Mouse (Mus musculus) megakaryocyte, embryonic 14.5 days (primary cell): ENCODE data around the gene Zfhx3. TPM values are rescaled to one million over a fixed set of nuclear protein-coding genes. Genes with fewer than 3 reads are reported as not detected.

Experiments
- H3K27me3 ChIP-seq: replicated peaks from 2 replicates; pipeline ENCODE3; 2012; ENCODE audit warnings: inconsistent platforms
- H3K36me3 ChIP-seq: replicated peaks from 2 replicates; pipeline ENCODE3; 2012; ENCODE audit warnings: low read length, inconsistent platforms, mixed read lengths
- H3K4me1 ChIP-seq: 2 replicates; pipeline ENCODE4 v1.6.1; 2012; ENCODE audit warnings: inconsistent platforms
- H3K4me3 ChIP-seq: replicated peaks from 2 replicates; pipeline ENCODE3; 2012; ENCODE audit warnings: moderate library complexity, mild to moderate bottlenecking, inconsistent platforms
- H3K9me3 ChIP-seq: 2 replicates; pipeline ENCODE4 v1.6.1; 2012; ENCODE audit warnings: inconsistent platforms
- FLI1 ChIP-seq: IDR thresholded peaks from 2 replicates; pipeline ENCODE4 v1.6.1; 2012; ENCODE audit warnings: low read length, inconsistent platforms, mixed read lengths
- GATA1 ChIP-seq: IDR thresholded peaks from 3 replicates; pipeline ENCODE4 v1.6.1; 2012; ENCODE audit warnings: mixed read lengths, low read length, inconsistent platforms, borderline replicate concordance
- polyA plus RNA-seq: library from polyadenylated mRNA; stranded (reverse); fragments of >175 nt; gene quantifications from 2 replicates; pipeline ENCODE4 v1.2.3, GENCODE M21; 2012; ENCODE audit warnings: low replicate concordance; ENCODE audit not compliant: insufficient read depth

Zfhx3 gene
- polyA plus RNA-seq, 1 experiment = 1.1 TPM

GRCm38 (mm10) chr8:108592990-108593589, 650.6 kb downstream of the Zfhx3 start:
- Histone ChIP-seq H3K27me3 (peaks cover 1% of the 10 kb centered on the region), H3K36me3 (no peaks in the 10 kb centered on the region), H3K4me3 (no peak overlapping the region), H3K9me3 (no peaks in the 10 kb centered on the region), H3K4me1 (0 out of 2 replicates have a peak, but pooled peaks cover 3% of the 10 kb centered on the region)
- TF ChIP-seq GATA1 (no peak), FLI1 (no peak)

GRCm38 (mm10) chr8:108593891-108594290, 651.4 kb downstream of the Zfhx3 start:
- TF ChIP-seq GATA1 (no peak), FLI1 (no peak)
- no peaks in the 10 kb centered on the region for H3K9me3 ChIP-seq
- no peak overlapping the region for H3K4me3 ChIP-seq
- peaks cover 1% of the 10 kb centered on the region for H3K27me3 ChIP-seq
- H3K36me3 ChIP-seq = no peaks in the 10 kb centered on the region
- peaks cover 3% of the 10 kb centered on the region; the same call in 1 of the 2 replicates for H3K4me1 ChIP-seq

- no peaks in the 10 kb centered on the region for H3K9me3 ChIP-seq
These were observed 652.1 kb downstream of the Zfhx3 start for GRCm38 (mm10) chr8:108594361-108595060.

GRCm38 (mm10) chr8:108595061-108595419, 652.6 kb downstream of the Zfhx3 start:
- Histone ChIP-seq H3K9me3 (no peaks in the 10 kb centered on the region), H3K27me3 (peaks cover 1% of the 10 kb centered on the region), H3K4me1 (peaks cover 10% of the 10 kb centered on the region), H3K4me3 (no peak overlapping the region), H3K36me3 (no peaks in the 10 kb centered on the region)
- TF ChIP-seq FLI1 (no peak), GATA1 (no peak)

More at GRCm38 (mm10) chr8:108594361-108595060, 652.1 kb downstream of the Zfhx3 start:
- Histone ChIP-seq H3K27me3 (peaks cover 1% of the 10 kb centered on the region), H3K36me3 (no peaks in the 10 kb centered on the region), H3K4me1 (peaks cover 6% of the 10 kb centered on the region), H3K4me3 (no peak overlapping the region)
- TF ChIP-seq GATA1 (no peak), FLI1 (no peak)

GRCm38 (mm10) chr8:108595721-108596495, 653.5 kb downstream of the Zfhx3 start:
- Histone ChIP-seq H3K4me1 (peaks cover 16% of the 10 kb centered on the region), H3K4me3 (no peak overlapping the region)
- TF ChIP-seq FLI1 (no peak), GATA1 (no peak)

GRCm38 (mm10) chr8:108599003-108599402, 656.6 kb downstream of the Zfhx3 start:
- Histone ChIP-seq H3K36me3 (no peaks in the 10 kb centered on the region), H3K4me3 (no peak overlapping the region), H3K9me3 (peaks cover 7% of the 10 kb centered on the region; the same call in 1 of the 2 replicates), H3K27me3 (no peaks in the 10 kb centered on the region), H3K4me1 (peaks cover 20% of the 10 kb centered on the region)
- TF ChIP-seq GATA1 (no peak), FLI1 (no peak)

More at GRCm38 (mm10) chr8:108595721-108596495, 653.5 kb downstream of the Zfhx3 start:
- Histone ChIP-seq H3K27me3 (peaks cover 1% of the 10 kb centered on the region), H3K9me3 (no peaks in the 10 kb centered on the region), H3K36me3 (no peaks in the 10 kb centered on the region)

- H3K27me3 ChIP-seq = no peaks in the 10 kb centered on the region
- TF ChIP-seq FLI1 = no peak
- peaks cover 7% of the 10 kb centered on the region; the same call in 1 of the 2 replicates for H3K9me3 ChIP-seq
- peak overlapping the region; percentile 78 for H3K4me3 ChIP-seq
- peaks cover 20% of the 10 kb centered on the region for H3K4me1 ChIP-seq
- no peaks in the 10 kb centered on the region for H3K36me3 ChIP-seq
These were observed 657.1 kb downstream of the Zfhx3 start for GRCm38 (mm10) chr8:108599558-108599957.

- Histone ChIP-seq H3K9me3 (no peaks in the 10 kb centered on the region), H3K36me3 (no peaks in the 10 kb centered on the region), H3K27me3 (no peaks in the 10 kb centered on the region), H3K4me3 (no peak overlapping the region), H3K4me1 (peaks cover 64% of the 10 kb centered on the region)
- TF ChIP-seq GATA1 (no peak), FLI1 (no peak)
These were observed 666.2 kb downstream of the Zfhx3 start for GRCm38 (mm10) chr8:108608678-108609077.

- H3K27me3 ChIP-seq = no peaks in the 10 kb centered on the region
- no peak overlapping the region for H3K4me3 ChIP-seq
- TF ChIP-seq GATA1 = no peak
- no peak for TF ChIP-seq FLI1
- peaks cover 69% of the 10 kb centered on the region for H3K4me1 ChIP-seq
- H3K36me3 ChIP-seq = no peaks in the 10 kb centered on the region
- H3K9me3 ChIP-seq = no peaks in the 10 kb centered on the region
These were observed 666.7 kb downstream of the Zfhx3 start for GRCm38 (mm10) chr8:108609114-108609513.

GRCm38 (mm10) chr8:108611141-108611674, 668.8 kb downstream of the Zfhx3 start:
- TF ChIP-seq FLI1 = no peak
- no peak for TF ChIP-seq GATA1
- peaks cover 83% of the 10 kb centered on the region for H3K4me1 ChIP-seq
- no peak overlapping the region for H3K4me3 ChIP-seq
- H3K36me3 ChIP-seq = no peaks in the 10 kb centered on the region
- H3K27me3 ChIP-seq = no peaks in the 10 kb centered on the region
- no peaks in the 10 kb centered on the region for H3K9me3 ChIP-seq
